Comparison of ENCODE assay signal across 24 mouse cellular contexts in the genomic region with DNA sequence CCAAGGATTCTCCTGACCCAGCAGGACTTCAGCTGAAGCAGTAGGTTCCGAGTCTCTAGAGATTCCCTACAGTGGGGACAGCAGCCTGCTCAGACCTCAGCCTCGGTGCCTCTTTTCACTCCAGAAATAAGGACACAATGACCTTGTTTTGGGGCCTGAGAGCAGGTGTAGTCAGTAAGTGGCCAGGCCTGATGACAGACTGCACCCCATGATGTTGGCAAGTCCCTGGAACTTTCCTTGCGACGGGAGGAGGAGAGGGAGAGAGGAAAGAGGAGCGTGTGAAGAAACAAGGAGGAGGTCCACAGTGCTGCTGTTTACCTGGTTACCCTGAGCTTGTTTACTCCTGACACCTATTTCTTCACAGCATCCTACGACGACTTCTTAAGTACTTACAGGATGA. TPM values are rescaled to one million over a fixed set of nuclear protein-coding genes. Genes with fewer than 3 reads are reported as not detected.
DNase-seq lines count a peak whose midpoint lies in the region; ATAC-seq lines count a peak whose summit lies in the region.
"Had no signal": no experiment of that assay in that cellular context is flagged by ENCODE, and none has a peak within 500 bp of the region (broad histone marks: within the 10 kb centered on the region; RNA-seq: fewer than 3 reads in every experiment).

No protein-coding gene starts in this region.

- DNase-seq in hindbrain, embryonic 10.5 days (ENCODE audit: low spot score), result no peak
- no peak for DNase-seq in neural tube, embryonic 10.5 days (ENCODE audit: extremely low spot score, low spot score)
- DNase-seq in cerebellum, adult 9-11 months, result peak; percentile 93
- no peak for DNase-seq in right cerebral cortex, postnatal 14 days
- DNase-seq: adrenal gland, postnatal 25 days; gastrocnemius, adult 2 months; kidney, adult 8-10 months; kidney, postnatal 10 days; layer of hippocampus, postnatal 36 days; lung, postnatal 4 days; right cerebral cortex, postnatal 25 days; spleen, adult 18-20 months; thymus, postnatal 14 days had no signal

- 0 out of 2 replicates have a peak, but pooled peaks have one; percentile 8 for ATAC-seq in hindbrain, embryonic 15.5 days (ENCODE audit: low FRiP score, low read depth)
- ATAC-seq in neural tube, embryonic 13.5 days (ENCODE audit: low read depth), result no peak
- ATAC-seq in megakaryocyte, adult 5-6 weeks (ENCODE audit: poor library complexity, severe bottlenecking), result no peak
- ATAC-seq: forebrain, embryonic 14.5 days; intestine, embryonic 15.5 days; midbrain, embryonic 16.5 days had no signal

- H3K27me3 ChIP-seq in hindbrain, embryonic 15.5 days, result no peaks in the 10 kb centered on the region
- no peaks in the 10 kb centered on the region for H3K27me3 ChIP-seq in hindbrain, embryonic 10.5 days (ENCODE audit: insufficient read depth, poor library complexity, severe bottlenecking)
- no peaks in the 10 kb centered on the region for H3K27me3 ChIP-seq in neural tube, embryonic 13.5 days
- H3K27me3 ChIP-seq: embryonic facial prominence, embryonic 15.5 days; hindbrain, embryonic 12.5 days; intestine, embryonic 15.5 days; limb, embryonic 15.5 days had no signal

- no peak overlapping the region for H3K9ac ChIP-seq in hindbrain, embryonic 15.5 days
- no peak overlapping the region for H3K9ac ChIP-seq in neural tube, embryonic 13.5 days
- H3K9ac ChIP-seq: embryonic facial prominence, embryonic 15.5 days; hindbrain, embryonic 12.5 days; intestine, embryonic 15.5 days; limb, embryonic 15.5 days; liver, embryonic 14.5 days; lung, embryonic 14.5 days had no signal

- no peak overlapping the region for H3K4me2 ChIP-seq in hindbrain, embryonic 15.5 days
- H3K4me2 ChIP-seq in neural tube, embryonic 13.5 days, result no peak overlapping the region
- H3K4me2 ChIP-seq: embryonic facial prominence, embryonic 15.5 days; hindbrain, embryonic 12.5 days; intestine, embryonic 15.5 days; limb, embryonic 15.5 days; lung, embryonic 14.5 days had no signal

- WGBS in hindbrain, embryonic 15.5 days, result 53% methylated on average over 7 of the region's 7 CpGs
- 66% methylated on average over 7 of the region's 7 CpGs for WGBS in hindbrain, embryonic 10.5 days
- 68% methylated on average over 7 of the region's 7 CpGs for WGBS in neural tube, embryonic 13.5 days

- H3K9me3 ChIP-seq in hindbrain, embryonic 15.5 days, result no peaks in the 10 kb centered on the region
- H3K9me3 ChIP-seq in hindbrain, embryonic 10.5 days, result 0 out of 2 replicates have a peak, but pooled peaks cover 5% of the 10 kb centered on the region
- H3K9me3 ChIP-seq in neural tube, embryonic 13.5 days, result 0 out of 2 replicates have a peak, but pooled peaks cover 4% of the 10 kb centered on the region
- H3K9me3 ChIP-seq: embryonic facial prominence, embryonic 15.5 days; intestine, embryonic 15.5 days; limb, embryonic 15.5 days had no signal

- H3K4me3 ChIP-seq in hindbrain, embryonic 15.5 days, result no peak overlapping the region
- H3K4me3 ChIP-seq in hindbrain, embryonic 10.5 days, result no peak overlapping the region
- no peak overlapping the region for H3K4me3 ChIP-seq in neural tube, embryonic 13.5 days
- H3K4me3 ChIP-seq: embryonic facial prominence, embryonic 15.5 days; gastrocnemius, adult 2 months; hindbrain, embryonic 12.5 days; intestine, embryonic 15.5 days; limb, embryonic 15.5 days had no signal

- H3K4me1 ChIP-seq in hindbrain, embryonic 15.5 days (replicated peaks), result peaks cover 16% of the 10 kb centered on the region; the same call in 1 of the 2 replicates
- H3K4me1 ChIP-seq in hindbrain, embryonic 10.5 days (replicated peaks), result peaks cover 6% of the 10 kb centered on the region
- peaks cover 6% of the 10 kb centered on the region; the same call in 1 of the 2 replicates for H3K4me1 ChIP-seq in neural tube, embryonic 13.5 days (replicated peaks)
- H3K4me1 ChIP-seq: embryonic facial prominence, embryonic 15.5 days; intestine, embryonic 15.5 days; limb, embryonic 15.5 days had no signal

- no peak overlapping the region for H3K27ac ChIP-seq in hindbrain, embryonic 15.5 days (replicated peaks)
- H3K27ac ChIP-seq in hindbrain, embryonic 10.5 days, result no peak overlapping the region
- H3K27ac ChIP-seq in neural tube, embryonic 13.5 days (replicated peaks), result 0 out of 2 replicates have a peak overlapping the region, but pooled peaks have one; percentile 10
- H3K27ac ChIP-seq: embryonic facial prominence, embryonic 15.5 days; gastrocnemius, adult 2 months; hindbrain, embryonic 12.5 days; intestine, embryonic 15.5 days; limb, embryonic 15.5 days; liver, embryonic 14.5 days had no signal

- H3K36me3 ChIP-seq in hindbrain, embryonic 15.5 days, result 0 out of 2 replicates have a peak, but pooled peaks cover 7% of the 10 kb centered on the region
- no peaks in the 10 kb centered on the region for H3K36me3 ChIP-seq in hindbrain, embryonic 10.5 days
- H3K36me3 ChIP-seq in neural tube, embryonic 13.5 days, result peaks cover 10% of the 10 kb centered on the region; the same call in 1 of the 2 replicates
- H3K36me3 ChIP-seq: embryonic facial prominence, embryonic 15.5 days; hindbrain, embryonic 12.5 days; intestine, embryonic 15.5 days; limb, embryonic 15.5 days had no signal

RNA-seq across cellular contexts. Expression of gene Sgk1, which starts 9.5 kb away (rescaled TPM):
- polyA plus RNA-seq in hindbrain, embryonic 15.5 days (2015; fragmentation: Nextera tagmentation; extraction: Ambion mirVana), result 36.6 and 41.5 TPM in 2 replicates
- 15.0 and 18.1 TPM in 2 replicates for polyA plus RNA-seq in hindbrain, embryonic 10.5 days (2016; fragmentation: Nextera tagmentation; extraction: Ambion mirVana)
- polyA plus RNA-seq in neural tube, embryonic 13.5 days (2015; fragmentation: Nextera tagmentation; extraction: Ambion mirVana), result 30.9 and 34.7 TPM in 2 replicates
- 27.2 and 31.3 TPM in 2 replicates for total RNA-seq in megakaryocyte, adult 5-6 weeks (2015)
- total RNA-seq in megakaryocyte, adult 5-6 weeks (2017), result 43.9 and 48.3 TPM in 2 replicates
